24 mouse cellular contexts compared by ENCODE assay signal in the genomic region with DNA sequence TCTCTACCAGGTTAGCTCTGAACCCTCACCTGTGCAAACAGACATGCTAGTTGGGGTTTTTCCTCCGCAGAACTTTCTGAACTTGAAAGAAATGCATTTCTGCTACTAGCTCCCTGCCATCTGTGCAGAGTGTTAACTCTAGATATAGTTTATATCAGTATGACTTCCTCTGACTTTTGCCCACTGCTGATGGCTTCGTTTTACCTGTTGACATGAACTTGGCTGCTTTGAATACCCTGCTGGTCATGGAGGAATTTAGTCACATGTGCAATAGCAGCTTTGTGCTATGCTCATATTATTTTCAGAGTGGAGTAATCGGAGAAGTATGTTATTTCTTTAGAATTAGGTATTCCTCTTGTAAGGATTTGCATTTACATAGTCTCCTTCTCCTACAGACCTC. TPM values are rescaled to one million over a fixed set of nuclear protein-coding genes. Genes with fewer than 3 reads are reported as not detected.
"Had no signal": no experiment of that assay in that cellular context is flagged by ENCODE, and none has a peak within 500 bp of the region (broad histone marks: within the 10 kb centered on the region; RNA-seq: fewer than 3 reads in every experiment).

No protein-coding gene starts in this region.

- H3K9ac ChIP-seq: lung, embryonic 15.5 days; midbrain, embryonic 13.5 days; midbrain, embryonic 15.5 days; neural tube, embryonic 12.5 days; stomach, embryonic 15.5 days had no signal

- H3K36me3 ChIP-seq: lung, embryonic 15.5 days; midbrain, embryonic 13.5 days; midbrain, embryonic 15.5 days; neural tube, embryonic 12.5 days; stomach, embryonic 15.5 days had no signal

- H3K4me2 ChIP-seq: lung, embryonic 15.5 days; midbrain, embryonic 11.5 days; midbrain, embryonic 13.5 days; midbrain, embryonic 15.5 days; neural tube, embryonic 12.5 days; stomach, embryonic 15.5 days had no signal

- H3K4me3 ChIP-seq: lung, embryonic 15.5 days; megakaryocyte, embryonic 14.5 days; midbrain, embryonic 13.5 days; midbrain, embryonic 15.5 days; neural tube, embryonic 12.5 days; stomach, embryonic 15.5 days had no signal

- DNase-seq: lung, adult 2 months; lung, postnatal 14 days; lung, postnatal 36 days; right cerebral cortex, postnatal 14 days; thymus, adult 2 months; thymus, postnatal 14 days; thymus, postnatal 36 days had no signal

- H3K27ac ChIP-seq: lung, embryonic 15.5 days; macrophage; midbrain, embryonic 13.5 days; midbrain, embryonic 15.5 days; neural tube, embryonic 12.5 days; stomach, embryonic 15.5 days; stomach, postnatal 0 days had no signal

- H3K9me3 ChIP-seq: lung, embryonic 15.5 days; megakaryocyte, embryonic 14.5 days; midbrain, embryonic 13.5 days; midbrain, embryonic 15.5 days; neural tube, embryonic 12.5 days; stomach, embryonic 15.5 days had no signal

- H3K4me1 ChIP-seq: lung, embryonic 15.5 days; megakaryocyte, embryonic 14.5 days; midbrain, embryonic 13.5 days; midbrain, embryonic 15.5 days; stomach, embryonic 15.5 days had no signal

- ATAC-seq: lung, postnatal 0 days; midbrain, embryonic 13.5 days; midbrain, embryonic 15.5 days had no signal

- H3K27me3 ChIP-seq: lung, embryonic 15.5 days; megakaryocyte, embryonic 14.5 days; midbrain, embryonic 13.5 days; midbrain, embryonic 15.5 days; neural tube, embryonic 12.5 days; stomach, embryonic 15.5 days had no signal

RNA-seq across cellular contexts. Expression of gene 4930544G11Rik, which starts 30.7 kb away (rescaled TPM):
- total RNA-seq: megakaryocyte progenitor cell, adult 5-6 weeks; midbrain, postnatal 0 days; monocyte, adult 5-6 weeks; neutrophil, adult 5-6 weeks had no signal
- polyA plus RNA-seq: lung, adult 2 months; lung, embryonic 15.5 days; lung, postnatal 0 days; macrophage; midbrain, embryonic 11.5 days; midbrain, embryonic 13.5 days; midbrain, embryonic 15.5 days; midbrain, postnatal 0 days; neural tube, embryonic 12.5 days; neural tube, embryonic 14.5 days; spleen, adult 2 months; stomach, embryonic 15.5 days; stomach, postnatal 0 days; thymus, adult 2 months; urinary bladder, adult 2 months had no signal
